Mouse (Mus musculus) small intestine, adult 2 months (tissue): ENCODE measurements at regions not wholly inside any gene's neighbourhood (a gene's known extent, or its start where the extent isn't known, plus 50 kb on each side); places are given as distances from the start of the nearest gene placed in this dataset.

Source experiments
- CTCF ChIP-seq: fragments of 200-500 bp; IDR thresholded peaks from 2 replicates; pipeline ENCODE4 v1.5.1; 2012; ENCODE audit warnings: low read depth, mild to moderate bottlenecking, control low read depth, inconsistent platforms, low read length, moderate library complexity, mixed read lengths; ENCODE audit not compliant: insufficient replicate concordance, insufficient read length; ENCODE audit errors: extremely low read depth
- POLR2A ChIP-seq: fragments of 200-500 bp; IDR thresholded peaks from 2 replicates; pipeline ENCODE4 v1.6.1; 2012; ENCODE audit warnings: low read depth, mild to moderate bottlenecking, control low read depth, inconsistent platforms, low read length, moderate library complexity

DNA sequence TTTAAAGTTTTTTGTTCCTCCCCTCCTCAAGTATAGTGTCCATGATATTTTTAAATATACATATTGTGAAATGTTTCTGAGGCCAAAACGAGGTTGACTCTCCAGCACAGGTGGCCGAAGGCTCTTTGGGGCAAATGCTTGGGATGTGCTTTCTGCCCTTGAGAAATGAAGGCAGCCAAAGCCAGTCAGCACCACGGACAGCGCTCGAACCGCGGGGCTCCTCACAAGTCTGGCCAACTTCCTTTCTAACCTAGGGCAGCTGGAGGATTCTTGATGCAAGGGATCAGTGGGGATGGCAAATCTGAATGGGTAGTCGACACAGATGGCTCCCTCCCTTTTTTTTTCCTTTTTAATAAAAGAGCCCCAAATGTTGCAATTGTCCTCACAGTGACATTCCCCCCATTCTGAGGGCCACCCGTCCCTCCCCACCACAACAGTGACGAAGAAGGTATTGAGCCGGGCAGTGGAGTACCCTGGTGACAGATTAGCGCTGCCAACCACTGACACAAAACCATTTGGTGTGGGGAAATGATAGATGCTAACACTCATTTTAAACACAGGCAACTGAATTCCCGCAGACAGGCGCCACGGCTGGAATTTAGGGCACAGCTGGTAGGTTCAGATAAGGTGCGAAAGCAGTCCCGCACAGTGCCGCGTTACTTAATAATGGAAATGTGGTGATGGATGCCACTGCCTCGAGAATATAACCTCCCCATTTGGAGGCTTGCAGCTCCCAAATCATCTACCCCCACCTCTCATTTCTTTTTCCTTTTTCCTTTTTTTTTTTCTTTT lies 73.4 kb upstream of the Ctnnbl1 start:
- no peak for TF ChIP-seq POLR2A
- TF ChIP-seq CTCF = no peak
